Mouse (Mus musculus) kidney, postnatal 25 days (tissue): ENCODE measurements around the gene Aldh8a1.

Experiments used
- DNase-seq, 2 experiments: peaks; one replicate each; pipeline ENCODE4 v3.0.0; 2021; ENCODE audit warnings: mixed read lengths in 2 of 2

Gene Aldh8a1

GRCm38 (mm10) chr10:21376682-21377473 lies at the start of gene Aldh8a1:
Aldh8a1 (plus strand) TSS chr10:21377291.
- DNase-seq: peak; percentile 65 to 86

GRCm38 (mm10) chr10:21327605-21328135 lies 49.4 kb upstream of the Aldh8a1 start:
- DNase-seq: no peak

- no peak for DNase-seq
These were observed 42.6 kb upstream of the Aldh8a1 start for GRCm38 (mm10) chr10:21334349-21335105.

- no peak for DNase-seq
These were observed 41.6 kb upstream of the Aldh8a1 start for GRCm38 (mm10) chr10:21335534-21335933.

- peak in 1 of 2 experiments; percentile 60 for DNase-seq
These were observed 39.9 kb upstream of the Aldh8a1 start for GRCm38 (mm10) chr10:21337191-21337590.

GRCm38 (mm10) chr10:21341706-21342105 lies 35.4 kb upstream of the Aldh8a1 start:
- no peak for DNase-seq

- no peak for DNase-seq
These were observed 34.6 kb upstream of the Aldh8a1 start for GRCm38 (mm10) chr10:21342331-21343005.

GRCm38 (mm10) chr10:21347332-21347731 lies 29.8 kb upstream of the Aldh8a1 start:
- DNase-seq: no peak

GRCm38 (mm10) chr10:21349449-21349848 lies 27.6 kb upstream of the Aldh8a1 start:
- DNase-seq: no peak

GRCm38 (mm10) chr10:21349946-21350345 lies 27.1 kb upstream of the Aldh8a1 start:
- DNase-seq: no peak

- DNase-seq: no peak
These were observed 26.3 kb upstream of the Aldh8a1 start for GRCm38 (mm10) chr10:21350531-21351515.

GRCm38 (mm10) chr10:21351766-21352165 lies 25.3 kb upstream of the Aldh8a1 start:
- DNase-seq: no peak

- DNase-seq: no peak
These were observed 23.2 kb upstream of the Aldh8a1 start for GRCm38 (mm10) chr10:21353890-21354289.

- no peak for DNase-seq
These were observed 22.6 kb upstream of the Aldh8a1 start for GRCm38 (mm10) chr10:21354506-21354905.

GRCm38 (mm10) chr10:21357986-21358385 lies 19.1 kb upstream of the Aldh8a1 start:
- DNase-seq: no peak

GRCm38 (mm10) chr10:21359086-21359485 lies 18.0 kb upstream of the Aldh8a1 start:
- DNase-seq: no peak

GRCm38 (mm10) chr10:21361871-21362270 lies 15.2 kb upstream of the Aldh8a1 start:
- no peak for DNase-seq

GRCm38 (mm10) chr10:21363297-21363696 lies 13.8 kb upstream of the Aldh8a1 start:
- DNase-seq: no peak

GRCm38 (mm10) chr10:21364946-21365345 lies 12.1 kb upstream of the Aldh8a1 start:
- DNase-seq: no peak

- no peak for DNase-seq
These were observed 11.2 kb upstream of the Aldh8a1 start for GRCm38 (mm10) chr10:21365897-21366296.

- DNase-seq: no peak
These were observed 10.6 kb upstream of the Aldh8a1 start for GRCm38 (mm10) chr10:21366471-21366870.

- no peak for DNase-seq
These were observed 9.6 kb upstream of the Aldh8a1 start for GRCm38 (mm10) chr10:21367481-21367880.
